Mouse (Mus musculus) monocyte, adult 5-6 weeks (primary cell): ENCODE measurements around the gene Smim24. TPM values are rescaled to one million over a fixed set of nuclear protein-coding genes. Genes with fewer than 3 reads are reported as not detected.

Source experiments
- ATAC-seq: fragments of 153-309, 156-312 bp; replicated peaks from 2 replicates; pipeline ENCODE4 v1.8.0; 2017; ENCODE audit warnings: mild to moderate bottlenecking; ENCODE audit not compliant: low TSS enrichment, insufficient number of reproducible peaks, severe bottlenecking, poor library complexity, low FRiP score
- total RNA-seq: library from RNA; stranded (forward); fragments of 200-1000, 200-491, 200-594 nt; gene quantifications from 3 replicates; pipeline ENCODE4 v1.2.3, GENCODE M21; 2017

The Smim24 gene
- total RNA-seq, 1 experiment from 2014 or later: 3.9 TPM

DNA sequence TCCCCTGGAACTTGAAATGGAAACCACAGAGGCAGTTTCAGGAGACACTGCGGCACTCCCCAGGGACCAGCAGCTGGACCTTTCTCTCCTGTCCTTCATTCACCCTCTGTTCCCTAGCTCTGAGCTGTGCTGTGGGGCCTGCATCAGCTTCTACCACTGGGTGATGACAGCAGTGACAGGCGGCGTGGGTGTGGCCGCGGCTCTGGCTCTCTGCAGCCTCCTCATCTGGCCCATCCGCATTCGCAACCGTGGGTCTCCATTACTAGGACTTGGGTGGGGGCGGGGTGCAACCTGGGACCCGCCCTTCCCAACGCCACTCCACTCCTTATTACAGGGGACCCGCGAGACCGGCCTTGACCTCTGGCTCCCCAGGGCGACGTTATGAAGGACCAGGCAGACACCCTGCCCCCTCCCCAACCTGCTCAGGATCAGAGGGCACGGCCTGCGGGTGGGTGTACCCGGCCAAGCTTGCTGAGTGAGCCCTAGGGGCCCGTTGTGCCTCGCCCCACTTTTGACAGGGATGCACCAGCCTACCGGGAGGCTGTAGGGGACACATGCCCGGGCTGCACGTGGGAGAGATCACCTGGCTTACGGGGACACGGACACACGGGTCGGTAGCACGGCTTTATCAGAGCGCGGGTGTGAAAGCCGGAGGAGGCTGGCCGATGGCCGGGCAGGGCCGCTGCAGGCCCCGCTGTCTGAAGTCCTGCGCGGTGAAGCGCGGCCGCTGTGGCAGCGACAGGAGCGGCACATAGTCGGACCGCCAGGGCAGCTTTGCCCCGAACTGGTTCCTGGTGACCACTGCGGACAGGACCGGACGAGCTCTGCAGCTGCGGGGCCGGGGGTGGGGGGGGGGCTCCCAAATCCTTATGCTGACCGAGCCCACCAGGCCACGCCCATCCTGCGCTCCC lies 29.2 kb upstream of the Smim24 start:
- no peak for ATAC-seq

- ATAC-seq: no peak
These were observed 28.2 kb upstream of the Smim24 start for GRCm38 (mm10) chr10:81364666-81365065.

- ATAC-seq: no peak
These were observed 27.8 kb upstream of the Smim24 start for GRCm38 (mm10) chr10:81365073-81365472.

DNA sequence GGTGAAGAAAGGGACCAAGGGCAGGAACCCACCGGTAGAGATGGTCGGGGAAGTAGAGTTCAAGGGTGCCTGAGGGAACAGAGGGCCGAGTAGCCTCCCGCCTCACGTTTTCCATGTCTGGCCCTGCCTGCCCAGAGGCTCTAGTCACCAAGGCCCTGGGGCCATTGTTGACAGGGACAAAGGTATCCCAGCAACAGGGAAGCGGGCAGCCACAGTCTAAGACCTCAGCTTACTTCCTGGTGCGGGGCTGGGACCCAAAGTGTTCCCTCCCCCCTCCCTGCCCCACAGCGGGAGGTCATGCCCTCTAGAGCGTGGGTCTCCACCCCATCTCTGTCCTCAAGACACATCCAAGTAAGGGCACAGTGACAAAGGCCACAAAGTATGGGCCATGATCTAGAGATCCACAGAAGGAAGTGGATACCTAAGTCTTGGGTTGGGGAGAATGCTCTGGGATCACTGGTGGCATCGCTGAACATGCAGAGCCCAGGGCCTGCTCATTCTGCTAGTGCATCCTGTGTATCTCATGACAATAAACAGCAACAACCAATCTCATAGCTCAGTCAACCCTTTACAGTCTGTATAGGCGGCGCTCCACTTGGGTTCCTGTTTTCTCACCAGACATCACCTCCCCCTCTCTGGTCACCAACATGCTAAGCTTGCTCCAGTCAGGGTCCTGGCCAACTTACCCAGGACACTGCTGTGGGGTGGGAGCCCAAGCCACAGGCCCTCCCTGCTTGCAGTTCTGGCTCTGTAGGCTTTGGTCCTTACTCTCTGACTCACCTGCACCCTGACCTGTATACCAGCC lies 27.0 kb upstream of the Smim24 start, which contains the start of gene 4930404N11Rik:
4930404N11Rik (minus strand) TSS at position 145 of the 805 bp plus-strand sequence.
- ATAC-seq: peak; percentile 33

DNA sequence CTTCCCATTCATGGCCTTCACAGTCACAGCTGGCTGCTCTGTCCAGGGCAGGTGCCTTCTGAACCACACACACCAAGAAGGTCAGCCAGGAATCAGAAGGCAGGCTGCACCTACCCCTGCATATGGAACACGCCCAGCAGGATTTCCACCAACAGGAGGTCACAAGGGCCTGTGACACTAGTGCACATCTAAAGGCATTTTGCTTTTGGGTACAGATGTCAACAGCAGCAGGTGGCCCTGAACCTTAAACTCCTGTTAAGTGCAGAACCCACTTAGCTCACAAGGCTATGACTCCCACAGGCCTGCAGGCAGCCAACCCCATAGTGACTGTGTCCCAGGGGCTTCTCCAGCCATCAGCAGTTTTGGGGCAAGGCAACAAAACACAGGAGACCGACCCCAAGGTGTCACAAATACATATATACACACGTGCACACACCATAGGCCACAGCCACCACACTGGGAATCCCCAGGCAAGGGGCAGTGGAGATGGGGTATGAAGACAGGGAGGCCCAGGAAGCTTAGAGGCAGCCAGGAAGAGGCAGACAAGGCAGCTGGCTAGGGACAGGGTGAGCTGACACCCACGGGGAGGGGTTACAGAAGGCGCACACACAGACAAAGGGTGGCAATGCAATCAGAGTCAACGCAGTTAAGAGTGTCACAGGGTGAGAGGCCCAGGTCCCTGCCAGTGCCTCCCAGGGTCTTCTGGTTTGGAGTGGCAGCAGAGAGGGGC lies 26.2 kb upstream of the Smim24 start:
- no peak for ATAC-seq

DNA sequence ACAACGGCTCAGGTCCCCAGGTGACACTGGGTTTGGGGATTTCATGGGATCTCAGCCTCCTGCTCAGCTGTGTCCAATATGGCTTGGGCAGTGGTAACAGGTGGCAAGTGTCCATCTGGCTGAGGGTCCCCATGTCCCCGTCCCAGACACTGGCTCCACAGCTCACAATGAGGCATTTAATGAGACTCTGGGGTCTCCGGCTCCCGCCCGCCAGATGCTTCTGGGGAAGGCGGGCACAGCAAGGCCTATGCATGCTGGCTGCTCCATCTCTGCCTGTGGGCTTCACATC lies 25.7 kb upstream of the Smim24 start:
- no peak for ATAC-seq

- ATAC-seq: no peak
These were observed 17.5 kb upstream of the Smim24 start for GRCm38 (mm10) chr10:81375322-81375721.

- no peak for ATAC-seq
These were observed 16.1 kb upstream of the Smim24 start for GRCm38 (mm10) chr10:81376561-81377361.

- no peak for ATAC-seq
These were observed 15.5 kb upstream of the Smim24 start for GRCm38 (mm10) chr10:81377362-81377664.

- ATAC-seq: peak; percentile 6; the same call in 1 of the 2 replicates
These were observed 14.9 kb upstream of the Smim24 start, which contains the start of gene Fzr1 for GRCm38 (mm10) chr10:81377793-81378552. Fzr1 (minus strand) TSS chr10:81378516.

GRCm38 (mm10) chr10:81378553-81379182 lies 14.2 kb upstream of the Smim24 start:
- peak; percentile 90 for ATAC-seq

DNA sequence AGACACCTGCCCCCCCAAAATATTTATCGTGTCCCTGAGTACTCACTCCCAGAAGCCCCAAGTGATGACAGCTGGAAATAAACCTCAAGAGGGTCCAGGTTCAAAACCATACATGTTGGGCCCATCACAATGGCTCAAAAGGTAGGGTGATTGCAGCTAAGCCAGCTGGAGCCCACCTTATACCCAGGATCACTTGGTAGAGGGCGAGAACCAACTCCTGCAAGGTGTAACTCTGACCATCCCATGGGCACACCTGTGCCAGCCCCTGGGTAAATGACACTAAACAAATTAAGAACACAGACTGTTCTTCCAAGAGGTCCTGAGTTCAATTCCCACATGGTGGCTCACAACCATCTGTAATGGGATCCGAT lies 13.7 kb upstream of the Smim24 start:
- no peak for ATAC-seq

DNA sequence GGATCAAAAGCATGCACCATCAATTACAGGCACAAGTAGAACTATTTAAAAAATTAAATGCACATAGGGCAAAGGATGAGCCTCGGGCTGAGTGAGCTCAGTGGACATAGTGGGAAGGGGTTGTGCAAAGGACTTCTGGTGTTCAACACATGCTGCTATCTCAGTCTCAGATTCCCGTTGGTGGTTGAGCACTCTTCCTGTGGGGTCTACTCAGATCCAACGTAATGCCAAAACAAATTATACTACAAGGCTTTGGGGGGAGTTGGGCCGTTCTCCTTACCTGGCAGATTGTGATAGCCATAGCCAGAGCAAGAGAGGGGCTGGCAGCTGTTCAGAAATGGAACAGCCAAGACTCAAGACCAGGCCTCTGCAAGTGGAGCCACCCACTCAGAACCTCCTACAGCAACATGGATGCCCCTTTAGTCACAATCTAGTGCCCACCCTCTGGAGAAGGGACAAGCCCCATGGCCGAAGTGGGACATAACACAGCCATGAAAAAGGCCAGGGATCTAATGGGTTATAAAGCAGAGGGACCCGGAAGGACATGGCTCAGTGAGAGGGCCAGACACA lies 13.0 kb upstream of the Smim24 start:
- no peak for ATAC-seq

- ATAC-seq: no peak
These were observed 10.8 kb upstream of the Smim24 start for GRCm38 (mm10) chr10:81382039-81382438.

GRCm38 (mm10) chr10:81383802-81384604 lies 8.8 kb upstream of the Smim24 start, which contains the start of the genes Dohh and Gm48551:
Dohh (plus strand) TSS chr10:81384428.
Gm48551 (plus strand) TSS chr10:81384466.
- ATAC-seq: peak; percentile 83

DNA sequence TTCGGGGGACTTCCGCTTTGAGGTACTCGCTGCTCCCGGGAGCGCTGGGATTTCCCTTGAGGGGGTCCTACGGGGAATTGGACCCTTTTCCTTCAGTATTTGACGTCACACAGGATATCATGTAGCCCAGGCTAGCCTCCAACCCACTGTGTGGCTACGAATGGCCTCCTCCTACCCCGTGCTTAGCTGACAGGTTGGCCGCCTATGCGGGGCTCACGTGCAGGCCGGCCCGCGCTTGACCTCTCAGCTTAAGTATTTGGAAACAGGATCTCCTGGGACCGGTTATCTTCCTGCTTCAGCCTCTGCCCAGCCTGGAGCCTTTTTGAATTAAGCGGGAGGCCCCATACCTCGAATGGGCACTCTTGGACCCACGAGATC lies 8.3 kb upstream of the Smim24 start:
- ATAC-seq: 0 out of 2 replicates have a peak, but pooled peaks have one; percentile 7
